Mouse (Mus musculus): ENCODE results near the gene Pipox. TPM values are rescaled to one million over a fixed set of nuclear protein-coding genes. Genes with fewer than 3 reads are reported as not detected.
A peak's percentile ranks its signal among the peaks of the same experiment; 100 is the strongest.

Pipox gene
- polyA plus RNA-seq, 1 experiment from 2014 or later = 6.1 TPM

- H3K36me3 ChIP-seq = no peaks in the 10 kb centered on the region
- H3K4me1 ChIP-seq (replicated peaks) = peaks cover 71% of the 10 kb centered on the region
- peak overlapping the region; percentile 2; the same call in 1 of the 2 replicates for H3K9ac ChIP-seq
- no peaks in the 10 kb centered on the region for H3K9me3 ChIP-seq
- ATAC-seq (ENCODE audit: low read depth) = no peak; the same call in 1 of the 2 replicates
- H3K27ac ChIP-seq (replicated peaks) = peak overlapping the region; percentile 78
- 4% methylated on average over 7 of the region's 7 CpGs for WGBS
- peak overlapping the region; percentile 34; the same call in 1 of the 2 replicates for H3K4me2 ChIP-seq
- H3K4me3 ChIP-seq = no peak overlapping the region
- peaks cover 62% of the 10 kb centered on the region for H3K27me3 ChIP-seq
Observed at GRCm38 (mm10) chr11:77872685-77873084, 21.2 kb downstream of the Pipox start.

- H3K36me3 ChIP-seq = no peaks in the 10 kb centered on the region
- WGBS = 3% methylated on average over 11 of the region's 11 CpGs
- peaks cover 58% of the 10 kb centered on the region for H3K27me3 ChIP-seq
- H3K9ac ChIP-seq = peak overlapping the region; percentile 2; the same call in 1 of the 2 replicates
- H3K9me3 ChIP-seq = no peaks in the 10 kb centered on the region
- peak overlapping the region; percentile 78 for H3K27ac ChIP-seq (replicated peaks)
- no peak overlapping the region for H3K4me3 ChIP-seq
- H3K4me1 ChIP-seq (replicated peaks) = peaks cover 73% of the 10 kb centered on the region
- peak overlapping the region; percentile 34; the same call in 1 of the 2 replicates for H3K4me2 ChIP-seq
- ATAC-seq (ENCODE audit: low read depth) = peak; percentile 13; the same call in 1 of the 2 replicates
Observed at GRCm38 (mm10) chr11:77872236-77872635, 21.7 kb downstream of the Pipox start.

GRCm38 (mm10) chr11:77871436-77871835 is 22.5 kb downstream of the Pipox start:
- Histone ChIP-seq H3K27ac (replicated peaks) (peak overlapping the region; percentile 57), H3K4me1 (replicated peaks) (peaks cover 73% of the 10 kb centered on the region), H3K36me3 (no peaks in the 10 kb centered on the region), H3K4me3 (no peak overlapping the region), H3K9me3 (no peaks in the 10 kb centered on the region), H3K9ac (no peak overlapping the region), H3K27me3 (peaks cover 54% of the 10 kb centered on the region), H3K4me2 (no peak overlapping the region)
- WGBS = 21% methylated on average over 4 of the region's 4 CpGs
- no peak; the same call in 1 of the 2 replicates for ATAC-seq (ENCODE audit: low read depth)

GRCm38 (mm10) chr11:77867419-77868083 is 26.3 kb downstream of the Pipox start:
- Histone ChIP-seq H3K27me3 (peaks cover 62% of the 10 kb centered on the region), H3K27ac (replicated peaks) (peak overlapping the region; percentile 72), H3K4me2 (no peak overlapping the region), H3K9me3 (no peaks in the 10 kb centered on the region), H3K36me3 (peaks cover 8% of the 10 kb centered on the region), H3K9ac (peak overlapping the region; percentile 41), H3K4me3 (no peak overlapping the region), H3K4me1 (replicated peaks) (peaks cover 67% of the 10 kb centered on the region)
- WGBS = 12% methylated on average over 10 of the region's 12 CpGs
- 0 out of 2 replicates have a peak, but pooled peaks have one; percentile 6 for ATAC-seq (ENCODE audit: low read depth)

- peaks cover 82% of the 10 kb centered on the region for H3K27me3 ChIP-seq
- H3K4me2 ChIP-seq = no peak overlapping the region
- H3K4me3 ChIP-seq = no peak overlapping the region
- WGBS = 50% methylated on average over 12 of the region's 12 CpGs
- no peaks in the 10 kb centered on the region for H3K9me3 ChIP-seq
- H3K36me3 ChIP-seq = peaks cover 23% of the 10 kb centered on the region
- peaks cover 70% of the 10 kb centered on the region for H3K4me1 ChIP-seq (replicated peaks)
- no peak for ATAC-seq (ENCODE audit: low read depth)
- peak overlapping the region; percentile 9; the same call in 1 of the 2 replicates for H3K27ac ChIP-seq (replicated peaks)
- peak overlapping the region; percentile 47; the same call in 1 of the 2 replicates for H3K9ac ChIP-seq
Observed at GRCm38 (mm10) chr11:77864771-77865170, 29.1 kb downstream of the Pipox start.

GRCm38 (mm10) chr11:77862887-77863286 is 31.0 kb downstream of the Pipox start:
- H3K36me3 ChIP-seq = peaks cover 34% of the 10 kb centered on the region
- no peaks in the 10 kb centered on the region for H3K9me3 ChIP-seq
- H3K4me1 ChIP-seq (replicated peaks) = peaks cover 79% of the 10 kb centered on the region
- no peak for ATAC-seq (ENCODE audit: low read depth)
- no peak overlapping the region for H3K4me2 ChIP-seq
- WGBS = 72% methylated on average over 7 of the region's 7 CpGs
- H3K27ac ChIP-seq (replicated peaks) = peak overlapping the region; percentile 1; the same call in 1 of the 2 replicates
- no peak overlapping the region for H3K9ac ChIP-seq
- H3K27me3 ChIP-seq = peaks cover 84% of the 10 kb centered on the region
- H3K4me3 ChIP-seq = no peak overlapping the region

GRCm38 (mm10) chr11:77860947-77861346 is 32.9 kb downstream of the Pipox start:
- Histone ChIP-seq H3K27ac (replicated peaks) (no peak overlapping the region), H3K36me3 (peaks cover 42% of the 10 kb centered on the region), H3K9me3 (no peaks in the 10 kb centered on the region), H3K4me1 (replicated peaks) (peaks cover 79% of the 10 kb centered on the region), H3K9ac (no peak overlapping the region), H3K27me3 (peaks cover 82% of the 10 kb centered on the region), H3K4me3 (no peak overlapping the region), H3K4me2 (no peak overlapping the region)
- WGBS = 68% methylated on average over 9 of the region's 9 CpGs
- no peak for ATAC-seq (ENCODE audit: low read depth)

GRCm38 (mm10) chr11:77858589-77858988 is 35.3 kb downstream of the Pipox start:
- peak overlapping the region; percentile 91 for H3K27ac ChIP-seq (replicated peaks)
- H3K4me1 ChIP-seq (replicated peaks) = peaks cover 85% of the 10 kb centered on the region
- H3K36me3 ChIP-seq = peaks cover 45% of the 10 kb centered on the region
- no peak overlapping the region for H3K4me2 ChIP-seq
- no peaks in the 10 kb centered on the region for H3K9me3 ChIP-seq
- H3K4me3 ChIP-seq = no peak overlapping the region
- 24% methylated on average over 9 of the region's 9 CpGs for WGBS
- H3K9ac ChIP-seq = peak overlapping the region; percentile 52; the same call in 1 of the 2 replicates
- peaks cover 64% of the 10 kb centered on the region for H3K27me3 ChIP-seq
- ATAC-seq (ENCODE audit: low read depth) = no peak

- Histone ChIP-seq H3K4me2 (no peak overlapping the region), H3K27me3 (peaks cover 64% of the 10 kb centered on the region), H3K36me3 (peaks cover 58% of the 10 kb centered on the region), H3K9me3 (no peaks in the 10 kb centered on the region), H3K27ac (replicated peaks) (peak overlapping the region; percentile 91), H3K4me3 (no peak overlapping the region), H3K9ac (no peak overlapping the region), H3K4me1 (replicated peaks) (peaks cover 91% of the 10 kb centered on the region)
- 67% methylated on average over 6 of the region's 6 CpGs for WGBS
- ATAC-seq (ENCODE audit: low read depth) = no peak
Observed at GRCm38 (mm10) chr11:77857089-77857488, 36.8 kb downstream of the Pipox start.

GRCm38 (mm10) chr11:77855396-77855795 is 38.5 kb downstream of the Pipox start:
- Histone ChIP-seq H3K27me3 (peaks cover 55% of the 10 kb centered on the region), H3K27ac (replicated peaks) (peak overlapping the region; percentile 91), H3K4me2 (no peak overlapping the region), H3K36me3 (peaks cover 59% of the 10 kb centered on the region), H3K4me1 (replicated peaks) (peaks cover 95% of the 10 kb centered on the region), H3K9ac (peak overlapping the region; percentile 53), H3K9me3 (no peaks in the 10 kb centered on the region), H3K4me3 (no peak overlapping the region)
- no peak for ATAC-seq (ENCODE audit: low read depth)
- WGBS = 7% methylated on average over 15 of the region's 15 CpGs

- Histone ChIP-seq H3K4me1 (replicated peaks) (peaks cover 95% of the 10 kb centered on the region), H3K4me2 (no peak overlapping the region), H3K27me3 (peaks cover 47% of the 10 kb centered on the region), H3K36me3 (peaks cover 57% of the 10 kb centered on the region), H3K27ac (replicated peaks) (peak overlapping the region; percentile 91), H3K4me3 (no peak overlapping the region), H3K9ac (peak overlapping the region; percentile 53), H3K9me3 (no peaks in the 10 kb centered on the region)
- WGBS = 54% methylated on average over 3 of the region's 3 CpGs
- ATAC-seq (ENCODE audit: low read depth) = no peak
Observed at GRCm38 (mm10) chr11:77854641-77855040, 39.3 kb downstream of the Pipox start.

- no peak overlapping the region for H3K4me2 ChIP-seq
- H3K27me3 ChIP-seq = peaks cover 33% of the 10 kb centered on the region
- peaks cover 95% of the 10 kb centered on the region for H3K4me1 ChIP-seq (replicated peaks)
- WGBS = 93% methylated on average over 17 of the region's 17 CpGs
- ATAC-seq (ENCODE audit: low read depth) = no peak
- H3K9ac ChIP-seq = no peak overlapping the region
- peaks cover 56% of the 10 kb centered on the region for H3K36me3 ChIP-seq
- no peaks in the 10 kb centered on the region for H3K9me3 ChIP-seq
- peak overlapping the region; percentile 91 for H3K27ac ChIP-seq (replicated peaks)
- no peak overlapping the region for H3K4me3 ChIP-seq
Observed at GRCm38 (mm10) chr11:77852941-77853668, 40.8 kb downstream of the Pipox start.
